Mouse (Mus musculus) megakaryocyte, embryonic 14.5 days (primary cell): ENCODE measurements around the gene Bnipl.

ENCODE experiments used
- FLI1 ChIP-seq: IDR thresholded peaks from 2 replicates; pipeline ENCODE4 v1.6.1; 2012; ENCODE audit warnings: low read length, inconsistent platforms, mixed read lengths
- GATA1 ChIP-seq: IDR thresholded peaks from 3 replicates; pipeline ENCODE4 v1.6.1; 2012; ENCODE audit warnings: mixed read lengths, low read length, inconsistent platforms, borderline replicate concordance

DNA sequence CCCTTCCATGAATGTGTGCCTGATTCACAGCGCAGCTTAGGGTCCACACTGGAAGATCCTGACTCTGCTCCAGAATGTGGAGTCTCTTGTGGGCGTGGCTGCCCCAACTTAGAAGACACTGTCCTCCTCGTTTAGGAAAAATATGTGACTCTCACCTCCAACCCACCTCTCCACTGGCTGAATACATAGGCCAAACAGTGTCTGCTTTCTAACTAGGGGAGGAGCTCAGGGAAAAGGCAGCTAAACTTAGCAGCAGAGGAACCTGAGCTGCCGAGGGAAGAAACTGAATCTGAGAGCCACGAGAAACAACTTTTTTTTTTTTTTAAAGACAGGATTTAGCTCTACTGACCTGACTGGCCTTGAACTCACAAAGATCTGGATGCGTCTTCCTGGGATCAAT lies 24.2 kb upstream of the Bnipl start:
- TF ChIP-seq GATA1 (no peak), FLI1 (no peak)
